Mouse (Mus musculus) liver, embryonic 12.5 days (tissue): ENCODE measurements around the gene Pclo. TPM values are rescaled to one million over a fixed set of nuclear protein-coding genes. Genes with fewer than 3 reads are reported as not detected.
"Not testable (repeated sequence)": the region's sequence is repeated elsewhere in the genome, so short reads cannot be mapped to it uniquely, and the experiment has no call there.

Experiments used
- ATAC-seq: fragments of 200-750 bp; cut with Nextera tagmentation; 2 replicates; pipeline ENCODE4 v1.8.0; 2017; ENCODE audit warnings: moderate number of reproducible peaks, mild to moderate bottlenecking, moderate library complexity
- H3K27ac ChIP-seq: fragments of 300-500 bp; sonication (generic); 2 replicates; pipeline ENCODE4 v1.5.1; 2016; ENCODE audit warnings: mild to moderate bottlenecking
- H3K27me3 ChIP-seq: fragments of 300-500 bp; sonication (generic); replicated peaks from 2 replicates; pipeline ENCODE4 v1.6.1; 2016; ENCODE audit warnings: mild to moderate bottlenecking, moderate library complexity
- H3K36me3 ChIP-seq: fragments of 300-500 bp; sonication (generic); 2 replicates; pipeline ENCODE4 v1.6.1; 2016; ENCODE audit warnings: mild to moderate bottlenecking, moderate library complexity
- H3K4me1 ChIP-seq: fragments of 300-500 bp; sonication (generic); 2 replicates; pipeline ENCODE4 v1.6.1; 2016
- H3K4me2 ChIP-seq: fragments of 300-500 bp; sonication (generic); 2 replicates; pipeline ENCODE4 v1.6.1; 2016; ENCODE audit warnings: mild to moderate bottlenecking, moderate library complexity
- H3K4me3 ChIP-seq: fragments of 300-500 bp; sonication (generic); 2 replicates; pipeline ENCODE4 v1.5.1; 2016; ENCODE audit warnings: mild to moderate bottlenecking, moderate library complexity
- H3K9ac ChIP-seq: fragments of 300-500 bp; sonication (generic); 2 replicates; pipeline ENCODE4 v1.6.1; 2016; ENCODE audit warnings: mild to moderate bottlenecking, moderate library complexity
- H3K9me3 ChIP-seq: fragments of 300-500 bp; sonication (generic); replicated peaks from 2 replicates; pipeline ENCODE4 v1.6.1; 2016; ENCODE audit warnings: mild to moderate bottlenecking, moderate library complexity
- WGBS: fragments of 180-500 bp; shearing (Covaris S2); methylation state at CpG from one replicate; pipeline ENCODE4 v1.1.7; 2016; ENCODE audit not compliant: insufficient replicate concordance; 5-methylcytosine and 5-hydroxymethylcytosine counted together
- polyA plus RNA-seq: library from polyadenylated mRNA; unstranded; fragments of >200 nt; fragmentation: Nextera tagmentation; extraction: Ambion mirVana; gene quantifications from 2 replicates; pipeline ENCODE4 v1.2.1, GENCODE M21; 2016

The Pclo gene
- polyA plus RNA-seq, 1 experiment from 2014 or later = 0.04 TPM

GRCm38 (mm10) chr5:14853650-14854049 lies 338.9 kb downstream of the Pclo start:
- no peaks in the 10 kb centered on the region for H3K4me1 ChIP-seq
- no peak for ATAC-seq
- H3K36me3 ChIP-seq = no peaks in the 10 kb centered on the region
- no peaks in the 10 kb centered on the region for H3K27me3 ChIP-seq
- H3K9ac ChIP-seq = no peak overlapping the region
- no peak overlapping the region for H3K27ac ChIP-seq
- no peak overlapping the region for H3K4me2 ChIP-seq
- no peaks in the 10 kb centered on the region for H3K9me3 ChIP-seq
- no peak overlapping the region for H3K4me3 ChIP-seq

GRCm38 (mm10) chr5:14885291-14885690 lies 370.6 kb downstream of the Pclo start:
- not testable (repeated sequence) for H3K4me3 ChIP-seq, H3K36me3 ChIP-seq, H3K9me3 ChIP-seq, H3K27ac ChIP-seq, H3K4me2 ChIP-seq, H3K4me1 ChIP-seq, ATAC-seq, H3K27me3 ChIP-seq, H3K9ac ChIP-seq
- 38% methylated on average over 2 of the region's 2 CpGs for WGBS

- H3K27ac ChIP-seq = no peak overlapping the region
- no peaks in the 10 kb centered on the region for H3K4me1 ChIP-seq
These were observed 377.5 kb downstream of the Pclo start for GRCm38 (mm10) chr5:14892242-14892641.

GRCm38 (mm10) chr5:14903539-14903938 lies 388.8 kb downstream of the Pclo start:
- H3K9me3 ChIP-seq, H3K27ac ChIP-seq, ATAC-seq, H3K4me1 ChIP-seq, H3K4me3 ChIP-seq, H3K9ac ChIP-seq, H3K4me2 ChIP-seq, H3K36me3 ChIP-seq, H3K27me3 ChIP-seq: not testable (repeated sequence)
- WGBS = 11% methylated on average over 3 of the region's 3 CpGs

More at GRCm38 (mm10) chr5:14892242-14892641, 377.5 kb downstream of the Pclo start:
- no peak overlapping the region for H3K4me2 ChIP-seq
- H3K9ac ChIP-seq = no peak overlapping the region
- no peaks in the 10 kb centered on the region for H3K27me3 ChIP-seq
- WGBS = 45% methylated on average over 3 of the region's 3 CpGs
- no peak overlapping the region for H3K4me3 ChIP-seq
- ATAC-seq = no peak
- H3K9me3 ChIP-seq = 0 out of 2 replicates have a peak, but pooled peaks cover 6% of the 10 kb centered on the region
- H3K36me3 ChIP-seq = no peaks in the 10 kb centered on the region
